Mouse (Mus musculus): ENCODE measurements at regions not wholly inside any gene's neighbourhood (a gene's known extent, or its start where the extent isn't known, plus 50 kb on each side); places are given as distances from the start of the nearest gene placed in this dataset.

GRCm38 (mm10) chr10:98702470-98703215 is 211.6 kb upstream of the Atp2b1 start:
- Histone ChIP-seq H3K27me3 (replicated peaks; ENCODE audit: control insufficient read depth, insufficient read depth, low read length) (no peaks in the 10 kb centered on the region), H3K4me3 (ENCODE audit: low read length) (no peak overlapping the region), H3K36me3 (ENCODE audit: control insufficient read depth, insufficient read depth, low read length) (no peaks in the 10 kb centered on the region), H3K4me2 (ENCODE audit: low read depth, low read length) (no peak overlapping the region), H3K9me3 (ENCODE audit: control insufficient read depth, low read length) (no peaks in the 10 kb centered on the region), H3K4me1 (ENCODE audit: control insufficient read depth, insufficient read depth, low read length) (peaks cover 2% of the 10 kb centered on the region; the same call in 1 of the 2 replicates), H3K9ac (ENCODE audit: low read depth, low read length) (no peak overlapping the region), H3K27ac (ENCODE audit: low read length) (no peak overlapping the region)
- WGBS = 82% methylated on average over 5 of the region's 5 CpGs
- no peak for ATAC-seq

GRCm38 (mm10) chr10:98703642-98704293 is 210.4 kb upstream of the Atp2b1 start:
- peak; percentile 29; the same call in 1 of the 2 replicates for ATAC-seq

GRCm38 (mm10) chr10:98704559-98704958 is 209.6 kb upstream of the Atp2b1 start:
- Histone ChIP-seq H3K27me3 (replicated peaks; ENCODE audit: control insufficient read depth, insufficient read depth, low read length) (no peaks in the 10 kb centered on the region), H3K9me3 (ENCODE audit: control insufficient read depth, low read length) (no peaks in the 10 kb centered on the region), H3K4me3 (ENCODE audit: low read length) (no peak overlapping the region), H3K36me3 (ENCODE audit: control insufficient read depth, insufficient read depth, low read length) (no peaks in the 10 kb centered on the region), H3K4me1 (ENCODE audit: control insufficient read depth, insufficient read depth, low read length) (peaks cover 2% of the 10 kb centered on the region; the same call in 1 of the 2 replicates), H3K9ac (ENCODE audit: low read depth, low read length) (no peak overlapping the region), H3K4me2 (ENCODE audit: low read depth, low read length) (no peak overlapping the region), H3K27ac (ENCODE audit: low read length) (no peak overlapping the region)
- WGBS = 60% methylated on average over 6 of the region's 6 CpGs
- peak; percentile 87 for ATAC-seq

More at GRCm38 (mm10) chr10:98703642-98704293, 210.4 kb upstream of the Atp2b1 start:
- no peaks in the 10 kb centered on the region for H3K27me3 ChIP-seq (replicated peaks; ENCODE audit: control insufficient read depth, insufficient read depth, low read length)
- H3K27ac ChIP-seq (ENCODE audit: low read length) = peak overlapping the region; percentile 33; the same call in 1 of the 2 replicates
- no peaks in the 10 kb centered on the region for H3K36me3 ChIP-seq (ENCODE audit: control insufficient read depth, insufficient read depth, low read length)
- H3K9ac ChIP-seq (ENCODE audit: low read depth, low read length) = no peak overlapping the region
- no peak overlapping the region for H3K4me2 ChIP-seq (ENCODE audit: low read depth, low read length)
- no peaks in the 10 kb centered on the region for H3K9me3 ChIP-seq (ENCODE audit: control insufficient read depth, low read length)
- H3K4me3 ChIP-seq (ENCODE audit: low read length) = no peak overlapping the region
- 67% methylated on average over 2 of the region's 2 CpGs for WGBS
- peaks cover 2% of the 10 kb centered on the region; the same call in 1 of the 2 replicates for H3K4me1 ChIP-seq (ENCODE audit: control insufficient read depth, insufficient read depth, low read length)

DNA sequence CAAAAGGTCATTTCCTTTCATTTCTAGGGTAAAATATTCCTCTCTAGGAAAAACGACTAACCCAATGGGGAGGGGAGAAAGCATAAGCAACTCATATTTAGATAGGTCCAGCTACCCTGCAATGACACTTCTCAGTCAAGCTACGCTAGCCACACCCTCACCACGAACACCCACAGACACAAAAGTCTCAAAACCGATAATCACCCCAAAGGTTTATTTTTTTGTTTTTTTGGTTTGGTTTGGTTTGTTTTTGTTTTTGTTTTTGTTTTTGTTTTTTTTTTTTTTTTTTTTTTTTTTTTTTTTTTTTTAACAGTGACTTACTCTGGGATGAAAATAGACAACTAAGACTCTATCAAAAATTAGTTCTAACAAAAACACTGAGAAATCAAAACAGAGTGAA is 196.3 kb upstream of the Atp2b1 start:
- Histone ChIP-seq H3K36me3 (ENCODE audit: control insufficient read depth, insufficient read depth, low read length) (no peaks in the 10 kb centered on the region), H3K4me3 (ENCODE audit: low read length) (no peak overlapping the region), H3K9me3 (ENCODE audit: control insufficient read depth, low read length) (no peaks in the 10 kb centered on the region), H3K27ac (ENCODE audit: low read length) (no peak overlapping the region), H3K4me1 (ENCODE audit: control insufficient read depth, insufficient read depth, low read length) (peaks cover 7% of the 10 kb centered on the region), H3K4me2 (ENCODE audit: low read depth, low read length) (no peak overlapping the region), H3K27me3 (replicated peaks; ENCODE audit: control insufficient read depth, insufficient read depth, low read length) (no peaks in the 10 kb centered on the region), H3K9ac (ENCODE audit: low read depth, low read length) (no peak overlapping the region)
- no peak for ATAC-seq
- WGBS = 83% methylated on average over 4 of the region's 4 CpGs

DNA sequence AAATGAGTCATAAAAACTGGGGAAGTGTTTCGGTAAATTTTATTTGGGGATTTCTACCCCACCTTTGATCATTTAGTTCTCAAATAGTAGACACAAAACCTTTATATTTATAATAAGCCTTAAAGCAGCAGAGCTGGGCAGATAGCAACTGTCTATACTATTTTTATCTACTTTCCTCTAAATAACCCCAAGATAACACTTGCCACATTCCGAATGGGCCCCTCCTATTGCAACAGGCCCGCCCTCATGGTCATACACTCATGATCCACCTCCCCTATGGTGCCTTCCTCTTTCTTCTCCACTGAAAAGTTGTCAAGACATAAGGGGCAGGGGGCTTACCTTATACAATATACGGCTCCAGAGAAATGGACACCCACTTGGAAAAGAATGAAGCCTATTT is 195.5 kb upstream of the Atp2b1 start:
- Histone ChIP-seq H3K9me3 (ENCODE audit: control insufficient read depth, low read length) (no peaks in the 10 kb centered on the region), H3K4me2 (ENCODE audit: low read depth, low read length) (no peak overlapping the region), H3K9ac (ENCODE audit: low read depth, low read length) (no peak overlapping the region), H3K4me3 (ENCODE audit: low read length) (no peak overlapping the region), H3K27ac (ENCODE audit: low read length) (no peak overlapping the region), H3K36me3 (ENCODE audit: control insufficient read depth, insufficient read depth, low read length) (no peaks in the 10 kb centered on the region), H3K27me3 (replicated peaks; ENCODE audit: control insufficient read depth, insufficient read depth, low read length) (no peaks in the 10 kb centered on the region), H3K4me1 (ENCODE audit: control insufficient read depth, insufficient read depth, low read length) (peaks cover 7% of the 10 kb centered on the region)
- 79% methylated on average over 4 of the region's 4 CpGs for WGBS
- peak; percentile 66; the same call in 1 of the 2 replicates for ATAC-seq

DNA sequence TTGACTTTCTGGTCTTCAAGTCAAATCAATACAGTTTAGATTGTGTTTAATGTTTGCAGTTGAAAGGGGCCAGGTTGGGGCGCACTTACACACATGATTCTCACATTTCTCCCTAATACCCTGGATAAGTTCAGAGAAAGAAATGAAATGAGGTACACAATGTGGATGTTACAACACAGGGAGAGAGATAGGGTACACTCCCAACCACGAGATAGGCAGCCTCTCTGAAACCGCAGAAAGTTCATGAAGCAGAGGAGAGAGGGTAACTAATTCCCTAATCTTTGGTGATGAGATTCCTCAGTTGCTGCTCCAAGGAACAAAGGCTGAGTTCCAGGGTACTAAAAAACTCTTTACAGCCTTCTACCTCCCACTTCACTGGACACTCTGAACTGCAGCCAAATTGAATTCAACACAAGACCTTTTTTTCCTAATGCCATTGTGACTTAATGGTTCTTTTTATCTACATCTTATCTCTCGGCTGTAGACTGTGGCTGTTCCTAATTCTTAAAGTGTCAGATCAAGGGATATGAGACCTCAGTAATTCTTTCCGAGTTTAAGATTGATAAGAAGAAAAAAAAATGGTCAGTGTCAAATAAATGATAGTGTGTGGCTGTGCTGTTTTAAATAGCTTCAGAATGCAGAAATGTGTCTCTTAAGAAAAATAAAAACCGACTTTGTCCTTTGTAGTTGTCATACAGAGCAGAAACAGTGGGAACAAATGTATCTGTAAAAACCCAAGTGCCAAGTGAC is 193.8 kb upstream of the Atp2b1 start:
- Histone ChIP-seq H3K27me3 (replicated peaks; ENCODE audit: control insufficient read depth, insufficient read depth, low read length) (no peaks in the 10 kb centered on the region), H3K4me3 (ENCODE audit: low read length) (no peak overlapping the region), H3K9me3 (ENCODE audit: control insufficient read depth, low read length) (no peaks in the 10 kb centered on the region), H3K36me3 (ENCODE audit: control insufficient read depth, insufficient read depth, low read length) (no peaks in the 10 kb centered on the region), H3K4me1 (ENCODE audit: control insufficient read depth, insufficient read depth, low read length) (peaks cover 7% of the 10 kb centered on the region), H3K27ac (ENCODE audit: low read length) (no peak overlapping the region), H3K4me2 (ENCODE audit: low read depth, low read length) (no peak overlapping the region), H3K9ac (ENCODE audit: low read depth, low read length) (no peak overlapping the region)
- ATAC-seq = no peak
- 37% methylated on average over 6 of the region's 6 CpGs for WGBS

GRCm38 (mm10) chr10:98725110-98725509 is 189.1 kb upstream of the Atp2b1 start:
- Histone ChIP-seq H3K9me3 (ENCODE audit: control insufficient read depth, low read length) (no peaks in the 10 kb centered on the region), H3K27me3 (replicated peaks; ENCODE audit: control insufficient read depth, insufficient read depth, low read length) (no peaks in the 10 kb centered on the region), H3K4me1 (ENCODE audit: control insufficient read depth, insufficient read depth, low read length) (peaks cover 4% of the 10 kb centered on the region; the same call in 1 of the 2 replicates), H3K4me3 (ENCODE audit: low read length) (no peak overlapping the region), H3K36me3 (ENCODE audit: control insufficient read depth, insufficient read depth, low read length) (no peaks in the 10 kb centered on the region), H3K9ac (ENCODE audit: low read depth, low read length) (no peak overlapping the region), H3K4me2 (ENCODE audit: low read depth, low read length) (no peak overlapping the region), H3K27ac (ENCODE audit: low read length) (no peak overlapping the region)
- 79% methylated on average over 5 of the region's 5 CpGs for WGBS
- no peak for ATAC-seq

GRCm38 (mm10) chr10:98727130-98727529 is 187.1 kb upstream of the Atp2b1 start:
- Histone ChIP-seq H3K4me2 (ENCODE audit: low read depth, low read length) (no peak overlapping the region), H3K9me3 (ENCODE audit: control insufficient read depth, low read length) (no peaks in the 10 kb centered on the region), H3K4me1 (ENCODE audit: control insufficient read depth, insufficient read depth, low read length) (no peaks in the 10 kb centered on the region), H3K4me3 (ENCODE audit: low read length) (no peak overlapping the region), H3K27ac (ENCODE audit: low read length) (no peak overlapping the region), H3K9ac (ENCODE audit: low read depth, low read length) (no peak overlapping the region), H3K27me3 (replicated peaks; ENCODE audit: control insufficient read depth, insufficient read depth, low read length) (no peaks in the 10 kb centered on the region), H3K36me3 (ENCODE audit: control insufficient read depth, insufficient read depth, low read length) (no peaks in the 10 kb centered on the region)
- ATAC-seq = no peak
- WGBS = 89% methylated on average over 4 of the region's 4 CpGs

DNA sequence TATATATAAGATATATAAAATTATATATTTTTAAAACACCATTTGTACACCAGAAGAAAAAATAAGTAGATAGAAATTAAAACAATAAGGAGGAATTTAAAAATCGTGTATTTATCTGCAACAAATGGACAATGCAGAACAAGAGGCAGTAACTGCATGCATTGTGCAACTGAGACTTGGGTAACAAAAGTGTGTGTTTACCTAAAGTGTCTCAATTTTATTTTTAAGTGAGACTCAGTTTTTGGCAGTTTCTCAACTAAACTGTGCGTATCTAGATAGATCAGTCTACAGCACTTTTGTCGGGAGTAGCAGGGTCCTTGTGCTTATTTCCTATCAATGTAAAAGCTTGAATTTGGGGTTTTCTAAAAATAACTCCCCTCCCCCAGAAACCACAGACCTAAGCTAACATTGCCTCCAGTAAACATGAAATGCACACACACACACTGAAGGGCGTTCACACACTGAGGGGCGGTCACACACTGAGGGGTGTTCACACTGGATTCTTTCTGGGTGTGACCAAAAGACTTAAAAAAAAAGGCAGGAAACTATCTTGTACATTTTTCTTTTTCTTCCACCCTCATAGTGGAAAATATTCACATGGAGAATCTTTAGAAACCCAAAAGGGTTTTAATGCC is 185.7 kb upstream of the Atp2b1 start:
- ATAC-seq = no peak
- Histone ChIP-seq H3K9ac (ENCODE audit: low read depth, low read length) (no peak overlapping the region), H3K36me3 (ENCODE audit: control insufficient read depth, insufficient read depth, low read length) (no peaks in the 10 kb centered on the region), H3K4me2 (ENCODE audit: low read depth, low read length) (no peak overlapping the region), H3K9me3 (ENCODE audit: control insufficient read depth, low read length) (no peaks in the 10 kb centered on the region), H3K27ac (ENCODE audit: low read length) (no peak overlapping the region), H3K4me3 (ENCODE audit: low read length) (no peak overlapping the region), H3K4me1 (ENCODE audit: control insufficient read depth, insufficient read depth, low read length) (no peaks in the 10 kb centered on the region), H3K27me3 (replicated peaks; ENCODE audit: control insufficient read depth, insufficient read depth, low read length) (no peaks in the 10 kb centered on the region)
- 81% methylated on average over 5 of the region's 5 CpGs for WGBS

Data from intestine, embryonic 16.5 days (tissue).